Mouse (Mus musculus): ENCODE measurements around the gene Pdia3. TPM values are rescaled to one million over a fixed set of nuclear protein-coding genes. Genes with fewer than 3 reads are reported as not detected.
"Not testable (repeated sequence)": the region's sequence is repeated elsewhere in the genome, so short reads cannot be mapped to it uniquely, and the experiment has no call there.

Pdia3 gene
- polyA plus RNA-seq (2016; fragmentation: Nextera tagmentation; extraction: Ambion mirVana): 634 and 678 TPM in 2 replicates

- under 1% methylated on average over 64 of the region's 68 CpGs for WGBS
- peak within 1 kb of the TSS; percentile 97 for H3K4me3 ChIP-seq
- no peaks in the 10 kb centered on the region for H3K9me3 ChIP-seq
- peak; percentile 100 for ATAC-seq (ENCODE audit: insufficient number of reproducible peaks, insufficient read depth, low FRiP score, low TSS enrichment)
- H3K27me3 ChIP-seq: no peaks in the 10 kb centered on the region
- H3K27ac ChIP-seq: peak within 1 kb of the TSS; percentile 98
- peak within 1 kb of the TSS; percentile 75 for H3K4me2 ChIP-seq (replicated peaks)
- H3K36me3 ChIP-seq: peaks cover 18% of the 10 kb centered on the region
- peaks cover 20% of the 10 kb centered on the region for H3K4me1 ChIP-seq
- peak within 1 kb of the TSS; percentile 99 for H3K9ac ChIP-seq
These were observed at the start of gene Pdia3, which contains the start of gene Catsper2 for GRCm38 (mm10) chr2:121413387-121414042. Pdia3 (plus strand) TSS chr2:121413775. Catsper2 (minus strand) TSS chr2:121413792.

GRCm38 (mm10) chr2:121368831-121369230 lies 44.7 kb upstream of the Pdia3 start:
- Histone ChIP-seq H3K4me3 (no peak overlapping the region), H3K9ac (no peak overlapping the region), H3K4me1 (0 out of 2 replicates have a peak, but pooled peaks cover 2% of the 10 kb centered on the region), H3K27ac (no peak overlapping the region), H3K9me3 (no peaks in the 10 kb centered on the region), H3K36me3 (no peaks in the 10 kb centered on the region), H3K27me3 (no peaks in the 10 kb centered on the region), H3K4me2 (replicated peaks) (no peak overlapping the region)
- ATAC-seq (ENCODE audit: insufficient number of reproducible peaks, insufficient read depth, low FRiP score, low TSS enrichment): no peak
- WGBS: 88% methylated on average over 2 of the region's 2 CpGs

- no peaks in the 10 kb centered on the region for H3K27me3 ChIP-seq
- no peak overlapping the region for H3K27ac ChIP-seq
- 84% methylated on average over 5 of the region's 5 CpGs for WGBS
- no peak for ATAC-seq (ENCODE audit: insufficient number of reproducible peaks, insufficient read depth, low FRiP score, low TSS enrichment)
- H3K9ac ChIP-seq: no peak overlapping the region
- no peak overlapping the region for H3K4me2 ChIP-seq (replicated peaks)
- no peaks in the 10 kb centered on the region for H3K36me3 ChIP-seq
- no peaks in the 10 kb centered on the region for H3K9me3 ChIP-seq
- H3K4me1 ChIP-seq: no peaks in the 10 kb centered on the region
- H3K4me3 ChIP-seq: no peak overlapping the region
These were observed 42.7 kb upstream of the Pdia3 start for GRCm38 (mm10) chr2:121370921-121371320.

GRCm38 (mm10) chr2:121372266-121372665 lies 41.3 kb upstream of the Pdia3 start:
- Histone ChIP-seq H3K36me3 (no peaks in the 10 kb centered on the region), H3K27me3 (no peaks in the 10 kb centered on the region), H3K4me2 (replicated peaks) (no peak overlapping the region), H3K4me3 (no peak overlapping the region), H3K9me3 (no peaks in the 10 kb centered on the region), H3K4me1 (no peaks in the 10 kb centered on the region), H3K27ac (no peak overlapping the region), H3K9ac (no peak overlapping the region)
- no peak for ATAC-seq (ENCODE audit: insufficient number of reproducible peaks, insufficient read depth, low FRiP score, low TSS enrichment)
- WGBS: 80% methylated on average over 3 of the region's 3 CpGs

GRCm38 (mm10) chr2:121374766-121375165 lies 38.8 kb upstream of the Pdia3 start:
- no peak overlapping the region for H3K4me2 ChIP-seq (replicated peaks)
- no peaks in the 10 kb centered on the region for H3K9me3 ChIP-seq
- no peak for ATAC-seq (ENCODE audit: insufficient number of reproducible peaks, insufficient read depth, low FRiP score, low TSS enrichment)
- H3K4me1 ChIP-seq: no peaks in the 10 kb centered on the region
- no peaks in the 10 kb centered on the region for H3K27me3 ChIP-seq
- no peaks in the 10 kb centered on the region for H3K36me3 ChIP-seq
- no peak overlapping the region for H3K27ac ChIP-seq
- no peak overlapping the region for H3K4me3 ChIP-seq
- 50% methylated on average over 2 of the region's 2 CpGs for WGBS
- no peak overlapping the region for H3K9ac ChIP-seq

GRCm38 (mm10) chr2:121386961-121387575 lies 26.5 kb upstream of the Pdia3 start, which contains the start of gene Strc:
Strc (minus strand) TSS chr2:121387168.
- H3K9ac ChIP-seq; H3K27ac ChIP-seq; H3K4me2 ChIP-seq (replicated peaks); H3K36me3 ChIP-seq; ATAC-seq (ENCODE audit: insufficient number of reproducible peaks, insufficient read depth, low FRiP score, low TSS enrichment); H3K4me3 ChIP-seq; H3K4me1 ChIP-seq; H3K27me3 ChIP-seq; H3K9me3 ChIP-seq: not testable (repeated sequence)
- WGBS: 95% methylated on average over 16 of the region's 17 CpGs

- H3K4me1 ChIP-seq: no peaks in the 10 kb centered on the region
- no peak overlapping the region for H3K27ac ChIP-seq
- H3K9me3 ChIP-seq: no peaks in the 10 kb centered on the region
- no peaks in the 10 kb centered on the region for H3K36me3 ChIP-seq
- ATAC-seq (ENCODE audit: insufficient number of reproducible peaks, insufficient read depth, low FRiP score, low TSS enrichment): no peak
- no peak overlapping the region for H3K4me3 ChIP-seq
- H3K4me2 ChIP-seq (replicated peaks): no peak overlapping the region
- H3K9ac ChIP-seq: no peak overlapping the region
- H3K27me3 ChIP-seq: no peaks in the 10 kb centered on the region
- WGBS: 16% methylated on average over 8 of the region's 8 CpGs
These were observed 17.0 kb upstream of the Pdia3 start for GRCm38 (mm10) chr2:121396624-121397023.

GRCm38 (mm10) chr2:121403296-121403695 lies 10.3 kb upstream of the Pdia3 start:
- ATAC-seq (ENCODE audit: insufficient number of reproducible peaks, insufficient read depth, low FRiP score, low TSS enrichment): no peak

GRCm38 (mm10) chr2:121408160-121408559 lies 5.4 kb upstream of the Pdia3 start:
- H3K4me3 ChIP-seq: no peak overlapping the region
- no peak overlapping the region for H3K27ac ChIP-seq
- H3K36me3 ChIP-seq: no peaks in the 10 kb centered on the region
- H3K4me1 ChIP-seq: no peaks in the 10 kb centered on the region
- H3K27me3 ChIP-seq: no peaks in the 10 kb centered on the region
- no peak for ATAC-seq (ENCODE audit: insufficient number of reproducible peaks, insufficient read depth, low FRiP score, low TSS enrichment)
- no peaks in the 10 kb centered on the region for H3K9me3 ChIP-seq
- H3K4me2 ChIP-seq (replicated peaks): no peak overlapping the region
- WGBS: 29% methylated on average over 4 of the region's 4 CpGs
- H3K9ac ChIP-seq: no peak overlapping the region

More at GRCm38 (mm10) chr2:121403296-121403695, 10.3 kb upstream of the Pdia3 start:
- Histone ChIP-seq H3K4me1 (no peaks in the 10 kb centered on the region), H3K4me3 (no peak overlapping the region), H3K4me2 (replicated peaks) (no peak overlapping the region), H3K9me3 (no peaks in the 10 kb centered on the region), H3K27me3 (no peaks in the 10 kb centered on the region), H3K9ac (no peak overlapping the region), H3K36me3 (no peaks in the 10 kb centered on the region), H3K27ac (no peak overlapping the region)

GRCm38 (mm10) chr2:121412843-121413386 lies 660 bp upstream of the Pdia3 start:
- no peak for ATAC-seq (ENCODE audit: insufficient number of reproducible peaks, insufficient read depth, low FRiP score, low TSS enrichment)
- Histone ChIP-seq H3K4me2 (replicated peaks) (peak overlapping the region; percentile 75), H3K9me3 (no peaks in the 10 kb centered on the region), H3K4me1 (peaks cover 20% of the 10 kb centered on the region), H3K9ac (peak overlapping the region; percentile 99), H3K27me3 (no peaks in the 10 kb centered on the region), H3K27ac (peak overlapping the region; percentile 98), H3K36me3 (peaks cover 12% of the 10 kb centered on the region), H3K4me3 (peak overlapping the region; percentile 97)
- WGBS: 13% methylated on average over 4 of the region's 4 CpGs

GRCm38 (mm10) chr2:121414139-121414685 lies 637 bp downstream of the Pdia3 start:
- no peaks in the 10 kb centered on the region for H3K9me3 ChIP-seq
- peak overlapping the region; percentile 99 for H3K9ac ChIP-seq
- peak overlapping the region; percentile 98 for H3K27ac ChIP-seq
- peak overlapping the region; percentile 97 for H3K4me3 ChIP-seq
- H3K4me1 ChIP-seq: peaks cover 20% of the 10 kb centered on the region
- peak; percentile 53 for ATAC-seq (ENCODE audit: insufficient number of reproducible peaks, insufficient read depth, low FRiP score, low TSS enrichment)
- H3K27me3 ChIP-seq: no peaks in the 10 kb centered on the region
- H3K4me2 ChIP-seq (replicated peaks): peak overlapping the region; percentile 75
- H3K36me3 ChIP-seq: peaks cover 22% of the 10 kb centered on the region
- under 1% methylated on average over 32 of the region's 32 CpGs for WGBS

GRCm38 (mm10) chr2:121415103-121415502 lies 1.5 kb downstream of the Pdia3 start:
- peaks cover 22% of the 10 kb centered on the region for H3K36me3 ChIP-seq
- no peak overlapping the region for H3K27ac ChIP-seq
- H3K4me3 ChIP-seq: peak overlapping the region; percentile 97
- no peak for ATAC-seq (ENCODE audit: insufficient number of reproducible peaks, insufficient read depth, low FRiP score, low TSS enrichment)
- peaks cover 20% of the 10 kb centered on the region for H3K4me1 ChIP-seq
- H3K9me3 ChIP-seq: no peaks in the 10 kb centered on the region
- H3K27me3 ChIP-seq: no peaks in the 10 kb centered on the region
- peak overlapping the region; percentile 99 for H3K9ac ChIP-seq
- WGBS: 66% methylated on average over 3 of the region's 3 CpGs
- H3K4me2 ChIP-seq (replicated peaks): peak overlapping the region; percentile 75
